Mouse (Mus musculus): ENCODE results near the gene Tyk2.
A peak's percentile ranks its signal among the peaks of the same experiment; 100 is the strongest.

The Tyk2 gene

GRCm38 (mm10) chr9:21107607-21108237 lies 23.3 kb downstream of the Tyk2 start:
- no peak for DNase-seq

GRCm38 (mm10) chr9:21105760-21106564 lies 25.1 kb downstream of the Tyk2 start:
- DNase-seq, result no peak

GRCm38 (mm10) chr9:21104814-21105213 lies 26.2 kb downstream of the Tyk2 start:
- DNase-seq, result no peak

GRCm38 (mm10) chr9:21102076-21102475 lies 29.0 kb downstream of the Tyk2 start:
- no peak for DNase-seq

- DNase-seq, result peak; percentile 20
Observed at GRCm38 (mm10) chr9:21100447-21101161, 30.4 kb downstream of the Tyk2 start.

GRCm38 (mm10) chr9:21097793-21098192 lies 33.2 kb downstream of the Tyk2 start:
- DNase-seq, result no peak

GRCm38 (mm10) chr9:21095958-21096357 lies 35.1 kb downstream of the Tyk2 start:
- DNase-seq, result no peak

GRCm38 (mm10) chr9:21093423-21093822 lies 37.6 kb downstream of the Tyk2 start:
- no peak for DNase-seq

- peak; percentile 99 for DNase-seq
Observed at GRCm38 (mm10) chr9:21091707-21092320, 39.2 kb downstream of the Tyk2 start, which contains the start of the genes Gm38431 and Raver1. TSS of gene Gm38431 (minus strand) at chr9:21091997. TSS of gene Raver1 (minus strand) at chr9:21092008.

GRCm38 (mm10) chr9:21090972-21091706 lies 39.9 kb downstream of the Tyk2 start:
- DNase-seq, result no peak

- DNase-seq, result no peak
Observed at GRCm38 (mm10) chr9:21090537-21090936, 40.5 kb downstream of the Tyk2 start.

- no peak for DNase-seq
Observed at GRCm38 (mm10) chr9:21083324-21083723, 47.7 kb downstream of the Tyk2 start.

- DNase-seq, result no peak
Observed at GRCm38 (mm10) chr9:21081127-21081526, 49.9 kb downstream of the Tyk2 start.

- no peak for DNase-seq
Observed at GRCm38 (mm10) chr9:21075625-21076024, 55.4 kb downstream of the Tyk2 start.

- no peak for DNase-seq
Observed at GRCm38 (mm10) chr9:21074173-21074572, 56.9 kb downstream of the Tyk2 start.

- peak; percentile 95 for DNase-seq
Observed at GRCm38 (mm10) chr9:21073044-21073840, 57.8 kb downstream of the Tyk2 start, which contains the start of the genes Gm49373 and Fdx1l. TSS of gene Gm49373 (minus strand) at chr9:21073096. TSS of gene Fdx1l (minus strand) at chr9:21073614.

- no peak for DNase-seq
Observed at GRCm38 (mm10) chr9:21072641-21073040, 58.4 kb downstream of the Tyk2 start.

GRCm38 (mm10) chr9:21067006-21067684 lies 63.9 kb downstream of the Tyk2 start, which contains the start of gene Zglp1:
TSS of gene Zglp1 (minus strand) at chr9:21067093.
- no peak for DNase-seq

- DNase-seq, result no peak
Observed at GRCm38 (mm10) chr9:21062928-21063327, 68.1 kb downstream of the Tyk2 start.
